Mouse (Mus musculus) kidney, postnatal 36 days (tissue): ENCODE measurements around the gene Stt3b.

Experiments used
- DNase-seq, 2 experiments: peaks; one replicate each; pipeline ENCODE4 v3.0.0; 2021 to 2022; ENCODE audit warnings: mixed read lengths in 2 of 2

The Stt3b gene

GRCm38 (mm10) chr9:115261456-115261855 is 48.8 kb downstream of the Stt3b start:
- no peak for DNase-seq

GRCm38 (mm10) chr9:115260464-115260863 is 49.8 kb downstream of the Stt3b start:
- no peak for DNase-seq

GRCm38 (mm10) chr9:115259866-115260265 is 50.4 kb downstream of the Stt3b start:
- no peak for DNase-seq

- DNase-seq: no peak
Observed at GRCm38 (mm10) chr9:115257733-115258286, 52.4 kb downstream of the Stt3b start.

- no peak for DNase-seq
Observed at GRCm38 (mm10) chr9:115249145-115249544, 61.1 kb downstream of the Stt3b start.

GRCm38 (mm10) chr9:115245092-115245491 is 65.1 kb downstream of the Stt3b start:
- DNase-seq: no peak

- no peak for DNase-seq
Observed at GRCm38 (mm10) chr9:115243630-115244029, 66.6 kb downstream of the Stt3b start.

- no peak for DNase-seq
Observed at GRCm38 (mm10) chr9:115239861-115240260, 70.4 kb downstream of the Stt3b start.

GRCm38 (mm10) chr9:115237943-115238342 is 72.3 kb downstream of the Stt3b start:
- DNase-seq: no peak

GRCm38 (mm10) chr9:115236352-115236841 is 73.8 kb downstream of the Stt3b start:
- DNase-seq: peak; percentile 56 to 64

- no peak for DNase-seq
Observed at GRCm38 (mm10) chr9:115234561-115234960, 75.7 kb downstream of the Stt3b start.

GRCm38 (mm10) chr9:115233721-115234120 is 76.5 kb downstream of the Stt3b start:
- DNase-seq: no peak

- no peak for DNase-seq
Observed at GRCm38 (mm10) chr9:115231476-115231875, 78.7 kb downstream of the Stt3b start.

- no peak for DNase-seq
Observed at GRCm38 (mm10) chr9:115230141-115230540, 80.1 kb downstream of the Stt3b start.

GRCm38 (mm10) chr9:115229676-115230075 is 80.5 kb downstream of the Stt3b start:
- DNase-seq: no peak

- DNase-seq: no peak
Observed at GRCm38 (mm10) chr9:115229145-115229544, 81.1 kb downstream of the Stt3b start.

GRCm38 (mm10) chr9:115224744-115225354 is 85.4 kb downstream of the Stt3b start:
- DNase-seq: no peak

GRCm38 (mm10) chr9:115221265-115221664 is 89.0 kb downstream of the Stt3b start:
- DNase-seq: no peak

GRCm38 (mm10) chr9:115220466-115220865 is 89.8 kb downstream of the Stt3b start:
- DNase-seq: no peak

- DNase-seq: no peak
Observed at GRCm38 (mm10) chr9:115217984-115218383, 92.2 kb downstream of the Stt3b start.

- DNase-seq: peak; percentile 44 to 68
Observed at GRCm38 (mm10) chr9:115215830-115216701, 94.2 kb downstream of the Stt3b start.

GRCm38 (mm10) chr9:115214572-115215571 is 95.3 kb downstream of the Stt3b start:
- no peak for DNase-seq
